Mouse (Mus musculus): ENCODE results near the gene Methig1. TPM values are rescaled to one million over a fixed set of nuclear protein-coding genes. Genes with fewer than 3 reads are reported as not detected.
"Not testable (repeated sequence)": the region's sequence is repeated elsewhere in the genome, so short reads cannot be mapped to it uniquely, and the experiment has no call there.

The Methig1 gene
- polyA plus RNA-seq, 1 experiment from 2014 or later = not detected

DNA sequence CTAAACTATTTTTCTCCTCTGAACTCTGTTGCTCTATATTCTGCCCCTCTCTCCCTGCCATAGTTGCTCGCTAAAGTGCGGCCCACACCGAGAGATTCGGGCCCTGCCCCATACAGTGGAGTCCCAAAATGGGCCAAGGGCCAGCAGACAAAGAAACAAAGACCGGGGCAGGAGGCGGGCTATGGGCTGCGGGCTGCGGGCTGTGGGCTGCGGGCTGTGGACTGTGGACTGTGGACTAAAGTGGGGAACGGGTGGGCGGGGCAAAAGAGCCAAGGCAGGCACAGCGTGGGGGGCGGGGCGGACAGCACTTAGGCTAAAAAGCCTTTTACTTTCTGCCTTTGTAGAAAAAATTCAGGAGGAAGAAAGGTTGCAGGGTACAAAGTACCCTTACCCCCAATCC is 6.2 kb upstream of the Methig1 start:
- H3K4me1 ChIP-seq (ENCODE audit: insufficient read depth) = no peaks in the 10 kb centered on the region
- H3K27me3 ChIP-seq (ENCODE audit: insufficient read depth, low read length) = no peaks in the 10 kb centered on the region
- no peak overlapping the region for H3K4me2 ChIP-seq
- H3K9ac ChIP-seq = no peak overlapping the region
- H3K36me3 ChIP-seq (ENCODE audit: insufficient read depth) = no peaks in the 10 kb centered on the region
- no peak for DNase-seq
- no peak for TF ChIP-seq CTCF (IDR thresholded peaks at IDR 0.05; ENCODE audit: low read depth)
- no peaks in the 10 kb centered on the region for H3K9me3 ChIP-seq (ENCODE audit: low read depth, low read length)
- no peak for ATAC-seq (ENCODE audit: insufficient read depth)
- H3K27ac ChIP-seq (ENCODE audit: low read depth) = no peak overlapping the region
- WGBS = 70% methylated on average over 14 of the region's 14 CpGs
- no peak overlapping the region for H3K4me3 ChIP-seq (ENCODE audit: low read depth, low read length)

DNA sequence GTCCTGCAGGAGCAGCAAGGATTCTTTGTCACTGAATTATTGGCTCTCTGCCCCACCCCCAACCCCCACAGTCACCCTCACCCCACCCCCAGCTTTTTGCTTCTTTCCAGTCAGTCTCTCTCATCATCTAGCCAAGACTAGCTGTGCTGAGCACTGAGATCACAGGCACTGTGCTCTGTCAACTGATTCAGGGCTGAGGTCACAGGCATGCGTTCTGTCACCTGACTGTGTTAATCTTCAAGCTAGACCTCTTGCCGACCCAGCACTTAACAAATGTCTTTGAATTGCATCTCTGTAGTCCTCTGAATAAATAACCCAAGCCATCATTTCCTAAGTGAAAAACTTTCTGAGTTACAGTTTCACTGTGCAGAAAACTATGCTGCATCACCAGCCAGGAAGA is 3.5 kb upstream of the Methig1 start:
- Histone ChIP-seq H3K4me1 (ENCODE audit: insufficient read depth) (no peaks in the 10 kb centered on the region), H3K4me2 (no peak overlapping the region), H3K4me3 (ENCODE audit: low read depth, low read length) (no peak overlapping the region), H3K9ac (no peak overlapping the region), H3K27me3 (ENCODE audit: insufficient read depth, low read length) (no peaks in the 10 kb centered on the region), H3K9me3 (ENCODE audit: low read depth, low read length) (no peaks in the 10 kb centered on the region), H3K36me3 (ENCODE audit: insufficient read depth) (no peaks in the 10 kb centered on the region), H3K27ac (ENCODE audit: low read depth) (no peak overlapping the region)
- TF ChIP-seq CTCF (IDR thresholded peaks at IDR 0.05; ENCODE audit: low read depth) = no peak
- 14% methylated on average over 2 of the region's 2 CpGs for WGBS
- DNase-seq (no peak), ATAC-seq (ENCODE audit: insufficient read depth) (no peak)

- no peak for ATAC-seq (ENCODE audit: insufficient read depth)
- no peak overlapping the region for H3K4me2 ChIP-seq
Measured at GRCm38 (mm10) chr15:100351501-100352060, 1.4 kb upstream of the Methig1 start.

GRCm38 (mm10) chr15:100353399-100353798 is 450 bp downstream of the Methig1 start:
- not testable (repeated sequence) for H3K4me1 ChIP-seq (ENCODE audit: insufficient read depth); H3K9ac ChIP-seq; DNase-seq; H3K4me3 ChIP-seq (ENCODE audit: low read depth, low read length); H3K27ac ChIP-seq (ENCODE audit: low read depth); H3K36me3 ChIP-seq (ENCODE audit: insufficient read depth); H3K9me3 ChIP-seq (ENCODE audit: low read depth, low read length); ATAC-seq (ENCODE audit: insufficient read depth); H3K4me2 ChIP-seq; H3K27me3 ChIP-seq (ENCODE audit: insufficient read depth, low read length)
- WGBS = 87% methylated on average over 9 of the region's 22 CpGs

More at GRCm38 (mm10) chr15:100351501-100352060, 1.4 kb upstream of the Methig1 start:
- no peak overlapping the region for H3K4me3 ChIP-seq (ENCODE audit: low read depth, low read length)
- peak; percentile 20 for DNase-seq
- H3K36me3 ChIP-seq (ENCODE audit: insufficient read depth) = no peaks in the 10 kb centered on the region
- H3K4me1 ChIP-seq (ENCODE audit: insufficient read depth) = no peaks in the 10 kb centered on the region
- no peak overlapping the region for H3K27ac ChIP-seq (ENCODE audit: low read depth)
- no peak for TF ChIP-seq CTCF (IDR thresholded peaks at IDR 0.05; ENCODE audit: low read depth)
- H3K9me3 ChIP-seq (ENCODE audit: low read depth, low read length) = no peaks in the 10 kb centered on the region
- H3K9ac ChIP-seq = no peak overlapping the region
- WGBS = 49% methylated on average over 6 of the region's 6 CpGs
- no peaks in the 10 kb centered on the region for H3K27me3 ChIP-seq (ENCODE audit: insufficient read depth, low read length)

- no peak overlapping the region for H3K4me2 ChIP-seq
- no peak for ATAC-seq (ENCODE audit: insufficient read depth)
- H3K27ac ChIP-seq (ENCODE audit: low read depth) = no peak overlapping the region
- H3K9ac ChIP-seq = no peak overlapping the region
- TF ChIP-seq CTCF (IDR thresholded peaks at IDR 0.05; ENCODE audit: low read depth) = no peak
- no peak overlapping the region for H3K4me3 ChIP-seq (ENCODE audit: low read depth, low read length)
- DNase-seq = no peak
- no peaks in the 10 kb centered on the region for H3K36me3 ChIP-seq (ENCODE audit: insufficient read depth)
- no peaks in the 10 kb centered on the region for H3K27me3 ChIP-seq (ENCODE audit: insufficient read depth, low read length)
- no peaks in the 10 kb centered on the region for H3K4me1 ChIP-seq (ENCODE audit: insufficient read depth)
- 73% methylated on average over 5 of the region's 5 CpGs for WGBS
- no peaks in the 10 kb centered on the region for H3K9me3 ChIP-seq (ENCODE audit: low read depth, low read length)
Measured at GRCm38 (mm10) chr15:100355876-100356275, 2.9 kb downstream of the Methig1 start.

DNA sequence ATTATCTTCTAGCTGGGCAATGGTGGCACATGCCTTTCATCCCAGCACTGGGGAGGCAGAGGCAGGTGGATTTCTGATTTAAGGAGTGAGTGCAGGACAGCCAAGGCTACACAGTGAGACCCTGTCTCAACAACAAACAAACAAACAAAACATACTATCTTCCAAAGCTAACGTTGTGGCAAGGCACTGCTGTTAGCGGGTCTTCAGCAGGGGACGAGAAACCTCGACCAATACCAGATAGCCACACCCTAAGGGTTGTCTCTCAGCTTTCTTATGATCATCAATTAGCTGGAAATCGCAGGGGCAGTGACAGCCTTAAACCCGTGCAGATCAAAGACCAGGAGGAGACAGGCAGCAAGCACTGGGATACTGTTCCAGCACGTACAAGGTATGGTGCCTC is 11.3 kb downstream of the Methig1 start, which contains the start of gene Higd1c:
Gene Higd1c, plus strand, starts transcription at position 301 of the 400 bp plus-strand sequence.
- no peak for TF ChIP-seq CTCF (IDR thresholded peaks at IDR 0.05; ENCODE audit: low read depth)
- Histone ChIP-seq H3K36me3 (ENCODE audit: insufficient read depth) (no peaks in the 10 kb centered on the region), H3K9me3 (ENCODE audit: low read depth, low read length) (no peaks in the 10 kb centered on the region), H3K4me1 (ENCODE audit: insufficient read depth) (no peaks in the 10 kb centered on the region), H3K27ac (ENCODE audit: low read depth) (no peak within 1 kb of the TSS), H3K4me2 (no peak within 1 kb of the TSS), H3K4me3 (ENCODE audit: low read depth, low read length) (no peak within 1 kb of the TSS), H3K27me3 (ENCODE audit: insufficient read depth, low read length) (no peaks in the 10 kb centered on the region), H3K9ac (no peak within 1 kb of the TSS)
- DNase-seq (no peak), ATAC-seq (ENCODE audit: insufficient read depth) (no peak)
- WGBS = 47% methylated on average over 7 of the region's 7 CpGs

DNA sequence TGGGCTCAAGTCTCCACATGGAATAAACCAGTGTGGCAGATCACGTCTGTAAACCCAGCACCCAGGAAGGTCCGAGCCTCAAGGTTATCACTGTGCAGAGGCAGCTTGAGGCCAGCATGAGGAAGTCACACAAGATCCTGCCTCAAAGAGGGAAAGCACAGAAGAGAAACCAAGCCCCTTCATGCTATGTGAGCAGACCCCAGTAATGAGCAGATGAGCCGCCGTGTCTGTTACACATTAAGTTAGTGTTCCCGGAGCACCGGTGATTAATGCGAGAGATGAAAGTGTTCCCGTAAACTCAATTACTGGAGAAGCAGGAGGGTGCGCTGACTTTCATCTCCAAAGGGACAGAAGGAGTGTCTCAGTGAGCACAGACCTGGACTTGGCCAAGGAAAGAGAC is 13.0 kb downstream of the Methig1 start:
- not testable (repeated sequence) for H3K9ac ChIP-seq; H3K36me3 ChIP-seq (ENCODE audit: insufficient read depth); H3K27me3 ChIP-seq (ENCODE audit: insufficient read depth, low read length); H3K4me3 ChIP-seq (ENCODE audit: low read depth, low read length); ATAC-seq (ENCODE audit: insufficient read depth); H3K4me2 ChIP-seq; H3K4me1 ChIP-seq (ENCODE audit: insufficient read depth); DNase-seq; H3K9me3 ChIP-seq (ENCODE audit: low read depth, low read length); H3K27ac ChIP-seq (ENCODE audit: low read depth)
- WGBS = 57% methylated on average over 8 of the region's 9 CpGs

DNA sequence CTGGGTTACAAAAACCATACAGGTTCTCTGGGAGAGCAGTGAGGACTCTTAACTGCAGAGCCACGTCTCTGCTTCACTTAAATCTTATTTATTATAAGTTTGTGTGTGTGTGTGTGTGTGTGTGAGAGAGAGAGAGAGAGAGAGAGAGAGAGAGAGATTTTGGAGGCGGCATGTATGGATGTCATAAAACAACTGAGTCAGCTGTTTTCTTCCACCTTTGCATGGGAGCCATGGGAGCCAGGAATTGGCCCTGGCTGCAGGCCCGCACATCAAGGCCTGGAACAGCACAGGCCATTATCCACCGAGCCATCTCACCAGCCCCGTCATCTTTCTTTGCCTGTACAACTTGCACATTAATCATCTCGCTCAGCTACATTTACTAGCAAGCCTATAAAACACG is 14.2 kb downstream of the Methig1 start:
- WGBS = 58% methylated on average over 7 of the region's 7 CpGs
- Histone ChIP-seq H3K9ac (no peak overlapping the region), H3K27ac (ENCODE audit: low read depth) (no peak overlapping the region), H3K4me2 (no peak overlapping the region), H3K9me3 (ENCODE audit: low read depth, low read length) (no peaks in the 10 kb centered on the region), H3K4me1 (ENCODE audit: insufficient read depth) (no peaks in the 10 kb centered on the region), H3K36me3 (ENCODE audit: insufficient read depth) (no peaks in the 10 kb centered on the region), H3K27me3 (ENCODE audit: insufficient read depth, low read length) (no peaks in the 10 kb centered on the region), H3K4me3 (ENCODE audit: low read depth, low read length) (no peak overlapping the region)
- ATAC-seq (ENCODE audit: insufficient read depth) = no peak
- TF ChIP-seq CTCF (IDR thresholded peaks at IDR 0.05; ENCODE audit: low read depth) = no peak
- no peak for DNase-seq

Measured in lung, embryonic 14.5 days (tissue).